Mouse (Mus musculus) forebrain, embryonic 11.5 days (tissue): Measurements from ENCODE around the gene Pot1a. TPM values are rescaled to one million over a fixed set of nuclear protein-coding genes. Genes with fewer than 3 reads are reported as not detected.

Experiments
- ATAC-seq: fragments of 200-750 bp; cut with Nextera tagmentation; replicated peaks from 2 replicates; pipeline ENCODE4 v1.8.0; 2017; ENCODE audit warnings: moderate TSS enrichment; ENCODE audit not compliant: low FRiP score
- DNase-seq: peaks from one replicate; pipeline ENCODE4 v3.0.0-alpha.2; 2017; ENCODE audit warnings: low spot score
- H3K27ac ChIP-seq: fragments of 300-500 bp; sonication (generic); 2 replicates; pipeline ENCODE4 v1.5.1; 2014; ENCODE audit warnings: low read depth, low read length
- H3K27me3 ChIP-seq: fragments of 300-500 bp; sonication (generic); 2 replicates; pipeline ENCODE4 v1.6.1; 2014; ENCODE audit warnings: mild to moderate bottlenecking, low read length, mixed read lengths; ENCODE audit not compliant: control insufficient read depth, insufficient read depth
- H3K36me3 ChIP-seq: fragments of 300-500 bp; sonication (generic); 2 replicates; pipeline ENCODE4 v1.6.1; 2014; ENCODE audit warnings: mild to moderate bottlenecking, low read length, moderate library complexity, mixed read lengths; ENCODE audit not compliant: control insufficient read depth, insufficient read depth
- H3K4me1 ChIP-seq: fragments of 300-500 bp; sonication (generic); replicated peaks from 2 replicates; pipeline ENCODE4 v1.6.1; 2014; ENCODE audit warnings: low read length, mixed read lengths; ENCODE audit not compliant: control insufficient read depth, insufficient read depth
- H3K4me2 ChIP-seq: fragments of 300-500 bp; sonication (generic); 2 replicates; pipeline ENCODE4 v1.6.1; 2014; ENCODE audit warnings: low read depth, mild to moderate bottlenecking, low read length, moderate library complexity, mixed read lengths; ENCODE audit not compliant: severe bottlenecking
- H3K4me3 ChIP-seq: fragments of 300-500 bp; sonication (generic); 2 replicates; pipeline ENCODE4 v1.5.1; 2014; ENCODE audit warnings: low read depth, low read length
- H3K9ac ChIP-seq: fragments of 300-500 bp; sonication (generic); 2 replicates; pipeline ENCODE4 v1.6.1; 2014; ENCODE audit warnings: low read length
- H3K9me3 ChIP-seq: fragments of 300-500 bp; sonication (generic); 2 replicates; pipeline ENCODE4 v1.6.1; 2016; ENCODE audit warnings: low read length, mixed read lengths; ENCODE audit not compliant: control insufficient read depth
- WGBS: fragments of 180-500 bp; shearing (Covaris S2); extraction: QIAGEN DNeasy Blood & Tissue Kit; methylation state at CpG from one replicate; pipeline ENCODE4 v1.1.7; 2014; 5-methylcytosine and 5-hydroxymethylcytosine counted together
- polyA plus RNA-seq: library from polyadenylated mRNA; unstranded; fragments of >200 nt; fragmentation: Nextera tagmentation; extraction: Ambion mirVana; gene quantifications from 2 replicates; pipeline ENCODE4 v1.2.1, GENCODE M21; 2014

Gene Pot1a
- 45.9 and 50.7 TPM in 2 replicates for polyA plus RNA-seq

GRCm38 (mm10) chr6:25808806-25809495 lies at the start of gene Pot1a:
Gene Pot1a, minus strand, starts transcription at chr6:25809246.
- Histone ChIP-seq H3K4me1 (0 out of 2 replicates have a peak, but pooled peaks cover 4% of the 10 kb centered on the region), H3K36me3 (no peaks in the 10 kb centered on the region), H3K27me3 (no peaks in the 10 kb centered on the region), H3K9me3 (no peaks in the 10 kb centered on the region), H3K4me2 (peak within 1 kb of the TSS; percentile 53), H3K4me3 (peak within 1 kb of the TSS; percentile 51), H3K9ac (peak within 1 kb of the TSS; percentile 72), H3K27ac (peak within 1 kb of the TSS; percentile 59)
- DNase-seq (peak; percentile 98), ATAC-seq (peak; percentile 98)
- WGBS: 0% methylated on average over 34 of the region's 34 CpGs

GRCm38 (mm10) chr6:25836261-25836660 lies 27.2 kb upstream of the Pot1a start:
- 30% methylated on average over 2 of the region's 2 CpGs for WGBS
- H3K9ac ChIP-seq: no peak overlapping the region

GRCm38 (mm10) chr6:25806021-25806420 lies 3.0 kb downstream of the Pot1a start:
- Histone ChIP-seq H3K36me3 (no peaks in the 10 kb centered on the region), H3K4me2 (no peak overlapping the region), H3K4me3 (no peak overlapping the region), H3K27ac (no peak overlapping the region), H3K9me3 (no peaks in the 10 kb centered on the region), H3K9ac (no peak overlapping the region), H3K27me3 (no peaks in the 10 kb centered on the region), H3K4me1 (0 out of 2 replicates have a peak, but pooled peaks cover 4% of the 10 kb centered on the region)
- WGBS: 90% methylated on average over 3 of the region's 3 CpGs
- DNase-seq (no peak), ATAC-seq (no peak)

More at GRCm38 (mm10) chr6:25836261-25836660, 27.2 kb upstream of the Pot1a start:
- no peak overlapping the region for H3K4me2 ChIP-seq
- H3K4me1 ChIP-seq: no peaks in the 10 kb centered on the region
- H3K9me3 ChIP-seq: no peaks in the 10 kb centered on the region
- H3K4me3 ChIP-seq: no peak overlapping the region
- no peaks in the 10 kb centered on the region for H3K36me3 ChIP-seq
- H3K27me3 ChIP-seq: no peaks in the 10 kb centered on the region
- DNase-seq: no peak
- no peak overlapping the region for H3K27ac ChIP-seq
- no peak for ATAC-seq

- H3K9me3 ChIP-seq: no peaks in the 10 kb centered on the region
- H3K27me3 ChIP-seq: no peaks in the 10 kb centered on the region
- H3K4me3 ChIP-seq: no peak overlapping the region
- no peak for ATAC-seq
- no peak overlapping the region for H3K27ac ChIP-seq
- H3K4me1 ChIP-seq: no peaks in the 10 kb centered on the region
- no peaks in the 10 kb centered on the region; the same call in 1 of the 2 replicates for H3K36me3 ChIP-seq
- no peak overlapping the region for H3K4me2 ChIP-seq
- whole genome bisulfite sequencing: 91% methylated on average over 3 of the region's 3 CpGs
- DNase-seq: no peak
- H3K9ac ChIP-seq: no peak overlapping the region
These were observed 6.8 kb downstream of the Pot1a start for GRCm38 (mm10) chr6:25802269-25802668.

- H3K36me3 ChIP-seq: no peaks in the 10 kb centered on the region; the same call in 1 of the 2 replicates
- DNase-seq (no peak), ATAC-seq (no peak)
- no peaks in the 10 kb centered on the region for H3K4me1 ChIP-seq
- no peaks in the 10 kb centered on the region for H3K27me3 ChIP-seq
- H3K4me2 ChIP-seq: no peak overlapping the region
- no peak overlapping the region for H3K4me3 ChIP-seq
- no peak overlapping the region for H3K9ac ChIP-seq
- WGBS: 90% methylated on average over 6 of the region's 6 CpGs
- H3K9me3 ChIP-seq: no peaks in the 10 kb centered on the region
- H3K27ac ChIP-seq: no peak overlapping the region
These were observed 7.8 kb downstream of the Pot1a start for GRCm38 (mm10) chr6:25801230-25801629.

GRCm38 (mm10) chr6:25768238-25768637 lies 40.8 kb downstream of the Pot1a start:
- no peaks in the 10 kb centered on the region for H3K27me3 ChIP-seq
- H3K9me3 ChIP-seq: no peaks in the 10 kb centered on the region
- H3K4me2 ChIP-seq: no peak overlapping the region
- no peak overlapping the region for H3K4me3 ChIP-seq
- H3K9ac ChIP-seq: no peak overlapping the region
- H3K36me3 ChIP-seq: no peaks in the 10 kb centered on the region; the same call in 1 of the 2 replicates
- H3K27ac ChIP-seq: no peak overlapping the region
- DNase-seq: no peak
- 93% methylated on average over 3 of the region's 3 CpGs for WGBS
- no peak for ATAC-seq
- no peaks in the 10 kb centered on the region for H3K4me1 ChIP-seq

- no peaks in the 10 kb centered on the region for H3K27me3 ChIP-seq
- no peak overlapping the region for H3K4me3 ChIP-seq
- H3K4me1 ChIP-seq: no peaks in the 10 kb centered on the region
- no peaks in the 10 kb centered on the region; the same call in 1 of the 2 replicates for H3K36me3 ChIP-seq
- no peak overlapping the region for H3K4me2 ChIP-seq
- ATAC-seq: no peak
- no peak overlapping the region for H3K9ac ChIP-seq
- H3K9me3 ChIP-seq: no peaks in the 10 kb centered on the region
- no peak overlapping the region for H3K27ac ChIP-seq
- DNase-seq: no peak
- WGBS: 89% methylated on average over 8 of the region's 8 CpGs
These were observed 41.5 kb downstream of the Pot1a start for GRCm38 (mm10) chr6:25767552-25767951.

- H3K4me2 ChIP-seq: no peak overlapping the region
- H3K9me3 ChIP-seq: no peaks in the 10 kb centered on the region
- H3K4me1 ChIP-seq: no peaks in the 10 kb centered on the region
- 68% methylated on average over 7 of the region's 7 CpGs for WGBS
- no peak overlapping the region for H3K9ac ChIP-seq
- no peaks in the 10 kb centered on the region for H3K27me3 ChIP-seq
- DNase-seq (no peak), ATAC-seq (peak; percentile 82)
- no peak overlapping the region for H3K27ac ChIP-seq
- H3K4me3 ChIP-seq: no peak overlapping the region
- no peaks in the 10 kb centered on the region; the same call in 1 of the 2 replicates for H3K36me3 ChIP-seq
These were observed 42.0 kb downstream of the Pot1a start for GRCm38 (mm10) chr6:25767073-25767472.

GRCm38 (mm10) chr6:25766283-25766682 lies 42.8 kb downstream of the Pot1a start:
- no peak overlapping the region for H3K9ac ChIP-seq
- no peak for DNase-seq
- WGBS: 82% methylated on average over 10 of the region's 10 CpGs

More at GRCm38 (mm10) chr6:25766283-25766682, 42.8 kb downstream of the Pot1a start:
- no peaks in the 10 kb centered on the region for H3K27me3 ChIP-seq
- H3K4me2 ChIP-seq: no peak overlapping the region
- H3K9me3 ChIP-seq: no peaks in the 10 kb centered on the region
- ATAC-seq: no peak
- H3K4me1 ChIP-seq: no peaks in the 10 kb centered on the region
- H3K36me3 ChIP-seq: no peaks in the 10 kb centered on the region
- no peak overlapping the region for H3K4me3 ChIP-seq
- no peak overlapping the region for H3K27ac ChIP-seq
